Mouse (Mus musculus): ENCODE data around the gene Dgcr8.

The Dgcr8 gene

GRCm38 (mm10) chr16:18249364-18249967 lies 39.6 kb downstream of the Dgcr8 start:
- peak; percentile 67 for DNase-seq (ENCODE audit: low spot score)

- peak; percentile 99 for DNase-seq (ENCODE audit: low spot score)
Observed at GRCm38 (mm10) chr16:18248433-18249363, 40.3 kb downstream of the Dgcr8 start, which contains the start of the genes Trmt2a and Ranbp1. TSS of gene Trmt2a (plus strand) at chr16:18248679. TSS of gene Ranbp1 (minus strand) at chr16:18248732.

- DNase-seq (ENCODE audit: low spot score): no peak
Observed at GRCm38 (mm10) chr16:18247521-18248399, 41.3 kb downstream of the Dgcr8 start.

- no peak for DNase-seq (ENCODE audit: low spot score)
Observed at GRCm38 (mm10) chr16:18241581-18241980, 47.5 kb downstream of the Dgcr8 start.

GRCm38 (mm10) chr16:18236676-18237501 lies 52.2 kb downstream of the Dgcr8 start:
- no peak for DNase-seq (ENCODE audit: low spot score)

GRCm38 (mm10) chr16:18235389-18236065 lies 53.5 kb downstream of the Dgcr8 start:
- DNase-seq (ENCODE audit: low spot score): peak; percentile 67

- DNase-seq (ENCODE audit: low spot score): peak; percentile 79
Observed at GRCm38 (mm10) chr16:18234671-18235388, 54.2 kb downstream of the Dgcr8 start, which contains the start of gene Zdhhc8. TSS of gene Zdhhc8 (minus strand) at chr16:18235136.

GRCm38 (mm10) chr16:18233919-18234670 lies 55.0 kb downstream of the Dgcr8 start:
- DNase-seq (ENCODE audit: low spot score): no peak

GRCm38 (mm10) chr16:18233451-18233850 lies 55.6 kb downstream of the Dgcr8 start:
- no peak for DNase-seq (ENCODE audit: low spot score)

- no peak for DNase-seq (ENCODE audit: low spot score)
Observed at GRCm38 (mm10) chr16:18231451-18231850, 57.6 kb downstream of the Dgcr8 start.

GRCm38 (mm10) chr16:18231047-18231446 lies 58.0 kb downstream of the Dgcr8 start:
- DNase-seq (ENCODE audit: low spot score): no peak

GRCm38 (mm10) chr16:18230617-18231016 lies 58.4 kb downstream of the Dgcr8 start:
- no peak for DNase-seq (ENCODE audit: low spot score)

- DNase-seq (ENCODE audit: low spot score): peak; percentile 87
Observed at GRCm38 (mm10) chr16:18229622-18230021, 59.4 kb downstream of the Dgcr8 start.

- no peak for DNase-seq (ENCODE audit: low spot score)
Observed at GRCm38 (mm10) chr16:18228856-18229255, 60.2 kb downstream of the Dgcr8 start.

- no peak for DNase-seq (ENCODE audit: low spot score)
Observed at GRCm38 (mm10) chr16:18227897-18228422, 61.1 kb downstream of the Dgcr8 start.

- no peak for DNase-seq (ENCODE audit: low spot score)
Observed at GRCm38 (mm10) chr16:18227187-18227586, 61.9 kb downstream of the Dgcr8 start.

- DNase-seq (ENCODE audit: low spot score): no peak
Observed at GRCm38 (mm10) chr16:18222188-18222587, 66.9 kb downstream of the Dgcr8 start.

GRCm38 (mm10) chr16:18221543-18221898 lies 67.5 kb downstream of the Dgcr8 start:
- DNase-seq (ENCODE audit: low spot score): no peak

Data from layer of hippocampus, adult 11-12 months (tissue).